Mouse (Mus musculus): ENCODE measurements around the gene Dusp9. TPM values are rescaled to one million over a fixed set of nuclear protein-coding genes. Genes with fewer than 3 reads are reported as not detected.

Gene Dusp9
- 0.82 and 1.0 TPM in 2 replicates for polyA plus RNA-seq (2015; fragmentation: Nextera tagmentation; extraction: Ambion mirVana)

DNA sequence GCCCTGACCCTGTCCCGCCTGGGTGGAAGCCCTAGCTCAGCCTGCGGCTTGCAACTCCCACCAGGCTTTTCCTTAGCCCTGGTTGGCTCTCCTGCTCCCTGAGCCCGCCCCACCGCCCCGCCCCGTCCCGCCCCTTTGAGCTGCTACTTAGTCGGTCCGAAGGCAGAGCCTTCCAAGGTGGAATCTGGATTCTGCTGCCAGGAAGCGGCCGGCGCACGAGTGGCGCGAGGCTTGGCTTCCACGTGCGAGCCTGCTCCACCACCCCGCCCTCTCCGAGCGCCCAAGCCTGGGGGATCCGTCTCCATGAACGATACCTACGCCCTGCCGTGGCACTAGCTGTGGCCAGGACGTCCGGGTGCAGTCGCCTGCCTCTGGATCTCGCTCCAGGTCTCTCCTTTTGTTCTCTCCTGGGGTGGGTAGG lies at the start of gene Dusp9:
Gene Dusp9, plus strand, starts transcription at position 165 of the 421 bp plus-strand sequence.
- H3K36me3 ChIP-seq = no peaks in the 10 kb centered on the region
- no peak within 1 kb of the TSS for H3K27ac ChIP-seq (replicated peaks)
- peak within 1 kb of the TSS; percentile 35 for H3K4me3 ChIP-seq
- peak; percentile 81 for ATAC-seq (ENCODE audit: low FRiP score, low read depth)
- H3K9ac ChIP-seq = no peak within 1 kb of the TSS
- H3K27me3 ChIP-seq = peaks cover 50% of the 10 kb centered on the region
- H3K4me1 ChIP-seq (replicated peaks) = peaks cover 16% of the 10 kb centered on the region
- H3K4me2 ChIP-seq = peak within 1 kb of the TSS; percentile 59
- no peaks in the 10 kb centered on the region for H3K9me3 ChIP-seq
- WGBS = 25% methylated on average over 23 of the region's 28 CpGs

DNA sequence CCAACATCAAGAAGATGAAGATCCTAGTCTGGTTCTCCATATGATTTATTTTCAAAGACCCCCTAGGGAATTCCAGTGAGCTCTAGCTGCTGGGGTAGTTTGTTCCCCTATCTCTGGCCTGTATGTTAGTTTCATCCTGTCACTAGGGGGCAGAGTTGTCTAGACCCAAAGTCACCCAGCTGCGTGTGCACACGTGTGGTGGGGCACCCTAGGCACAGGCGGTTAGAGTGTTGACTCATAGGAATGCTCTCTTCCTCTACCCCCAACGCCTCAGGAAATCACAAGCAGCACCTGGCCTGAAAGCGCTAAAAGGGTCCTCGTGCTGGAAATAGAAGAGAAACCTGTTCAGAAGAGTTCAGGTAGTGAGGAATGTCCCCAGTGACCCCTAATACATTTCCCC lies 46.0 kb upstream of the Dusp9 start:
- Histone ChIP-seq H3K36me3 (no peaks in the 10 kb centered on the region), H3K4me2 (no peak overlapping the region), H3K4me3 (no peak overlapping the region), H3K27me3 (no peaks in the 10 kb centered on the region), H3K27ac (replicated peaks) (no peak overlapping the region), H3K9ac (no peak overlapping the region), H3K4me1 (replicated peaks) (no peaks in the 10 kb centered on the region), H3K9me3 (no peaks in the 10 kb centered on the region)
- no peak for ATAC-seq (ENCODE audit: low FRiP score, low read depth)
- WGBS = 33% methylated on average over 6 of the region's 6 CpGs

DNA sequence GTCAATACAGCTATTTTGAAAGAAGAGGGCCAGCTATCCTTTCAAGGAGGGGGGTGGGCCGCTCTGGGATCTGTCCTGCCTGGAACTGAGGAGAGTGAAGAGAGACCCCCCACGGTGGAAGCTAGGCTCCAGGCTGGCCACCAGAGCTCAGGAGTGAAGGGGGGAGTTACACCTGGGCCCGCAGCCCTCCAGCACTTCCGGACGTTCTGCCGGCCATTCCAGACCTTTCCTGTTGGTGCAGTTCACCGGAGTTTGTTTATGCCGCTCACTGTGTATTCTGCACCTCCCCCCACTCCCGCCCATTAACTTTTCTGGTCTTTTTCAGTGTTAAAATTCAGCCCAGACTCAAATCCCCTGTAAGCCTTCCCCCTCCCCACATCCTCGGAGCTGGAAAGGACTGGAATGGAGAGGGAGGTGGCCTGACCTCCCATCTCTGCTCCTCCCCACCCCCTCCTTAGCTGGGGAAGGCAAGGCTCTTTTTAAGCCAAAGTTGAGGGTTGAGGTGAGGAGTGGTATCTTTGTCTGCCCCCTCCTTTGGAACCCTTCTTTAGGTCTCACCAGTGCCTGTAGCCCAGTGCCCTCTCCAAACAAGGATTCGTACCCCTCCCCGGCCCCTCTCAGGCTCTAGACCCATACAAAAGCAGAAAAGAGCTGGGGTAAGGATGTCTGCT lies 44.6 kb upstream of the Dusp9 start:
- no peak overlapping the region for H3K4me2 ChIP-seq
- no peaks in the 10 kb centered on the region for H3K9me3 ChIP-seq
- H3K4me1 ChIP-seq (replicated peaks) = no peaks in the 10 kb centered on the region
- no peaks in the 10 kb centered on the region for H3K27me3 ChIP-seq
- no peak overlapping the region for H3K27ac ChIP-seq (replicated peaks)
- ATAC-seq (ENCODE audit: low FRiP score, low read depth) = no peak
- H3K9ac ChIP-seq = no peak overlapping the region
- no peaks in the 10 kb centered on the region for H3K36me3 ChIP-seq
- 46% methylated on average over 12 of the region's 12 CpGs for WGBS
- H3K4me3 ChIP-seq = no peak overlapping the region

DNA sequence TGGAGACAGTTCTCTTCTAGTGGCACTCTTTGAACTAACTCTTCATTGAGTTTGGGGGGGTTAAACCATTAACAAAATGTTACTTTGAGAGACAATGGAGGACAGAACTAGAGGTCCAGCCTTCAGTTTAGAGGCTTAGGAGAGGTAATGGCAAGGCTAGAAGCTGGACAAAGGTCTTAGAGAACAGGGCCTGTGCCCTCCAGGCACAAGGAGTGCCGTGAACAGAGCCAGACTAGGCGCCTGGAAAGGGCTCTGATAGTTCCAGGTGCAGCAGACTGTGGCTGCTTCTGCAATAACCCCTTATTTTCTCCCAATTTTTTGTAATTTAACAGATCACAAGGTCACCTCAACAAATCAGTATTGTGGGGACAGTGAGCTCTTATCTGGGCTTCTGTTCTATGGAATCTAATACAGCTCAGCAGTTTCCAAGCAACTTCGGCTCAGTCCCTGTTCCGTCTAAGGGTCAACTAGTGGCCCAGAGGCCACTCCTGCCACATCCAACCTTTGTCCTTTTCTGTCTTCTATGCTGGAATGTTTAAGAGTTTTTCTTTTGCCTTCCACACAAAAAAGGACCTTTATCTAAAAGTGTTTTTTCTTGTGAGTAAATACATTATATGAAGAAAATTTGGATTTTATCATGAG lies 43.8 kb upstream of the Dusp9 start:
- H3K9me3 ChIP-seq = no peaks in the 10 kb centered on the region
- no peaks in the 10 kb centered on the region for H3K36me3 ChIP-seq
- H3K4me3 ChIP-seq = no peak overlapping the region
- H3K9ac ChIP-seq = no peak overlapping the region
- no peaks in the 10 kb centered on the region for H3K4me1 ChIP-seq (replicated peaks)
- no peak overlapping the region for H3K4me2 ChIP-seq
- H3K27ac ChIP-seq (replicated peaks) = no peak overlapping the region
- ATAC-seq (ENCODE audit: low FRiP score, low read depth) = no peak
- 80% methylated on average over 4 of the region's 4 CpGs for WGBS
- H3K27me3 ChIP-seq = no peaks in the 10 kb centered on the region

DNA sequence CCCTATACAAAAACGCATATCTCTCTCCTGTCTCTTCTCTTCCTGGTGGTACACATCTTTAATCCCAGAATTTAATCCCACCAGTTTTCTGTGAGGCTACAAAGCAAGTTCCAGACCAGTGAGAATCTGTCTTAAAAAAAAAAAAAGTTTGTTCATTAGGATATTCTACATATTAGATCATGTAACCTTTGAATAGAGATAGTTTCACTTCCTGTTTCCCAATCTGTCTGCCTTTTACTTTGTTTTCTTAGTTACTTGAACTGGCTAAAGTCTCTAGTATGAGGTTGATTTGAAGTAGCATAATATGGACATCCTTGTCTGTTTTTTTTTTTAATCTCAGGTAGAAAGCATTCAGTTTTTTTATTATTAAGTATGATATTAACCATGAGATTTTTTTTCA lies 37.8 kb upstream of the Dusp9 start:
- H3K36me3 ChIP-seq = no peaks in the 10 kb centered on the region
- H3K4me2 ChIP-seq = no peak overlapping the region
- no peaks in the 10 kb centered on the region for H3K27me3 ChIP-seq
- H3K9ac ChIP-seq = no peak overlapping the region
- H3K27ac ChIP-seq (replicated peaks) = no peak overlapping the region
- H3K4me3 ChIP-seq = no peak overlapping the region
- no peaks in the 10 kb centered on the region for H3K9me3 ChIP-seq
- no peaks in the 10 kb centered on the region for H3K4me1 ChIP-seq (replicated peaks)
- no peak for ATAC-seq (ENCODE audit: low FRiP score, low read depth)
- WGBS = 83% methylated on average over 1 of the region's 1 CpGs

DNA sequence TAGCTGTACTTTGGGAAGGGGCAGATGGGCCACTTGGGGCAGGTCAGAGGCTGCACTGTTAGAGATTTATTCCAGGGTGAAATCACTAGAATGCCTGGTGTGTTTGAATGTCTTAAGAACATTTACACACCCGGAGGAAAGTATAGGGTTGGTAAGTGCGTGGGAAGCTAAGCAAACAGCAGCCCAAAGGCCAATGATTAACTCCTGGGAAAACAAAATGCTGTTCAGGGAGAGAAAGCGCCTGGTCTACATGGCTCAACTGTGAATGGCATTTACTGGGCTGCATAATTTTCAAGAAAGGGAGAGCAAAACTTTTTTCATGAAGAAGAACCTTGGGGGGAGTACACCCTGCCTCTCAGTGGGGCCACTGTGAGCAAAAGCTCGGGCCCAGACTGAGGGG lies 25.6 kb upstream of the Dusp9 start:
- H3K9me3 ChIP-seq = no peaks in the 10 kb centered on the region
- no peaks in the 10 kb centered on the region for H3K4me1 ChIP-seq (replicated peaks)
- no peaks in the 10 kb centered on the region for H3K36me3 ChIP-seq
- no peak overlapping the region for H3K27ac ChIP-seq (replicated peaks)
- no peak for ATAC-seq (ENCODE audit: low FRiP score, low read depth)
- no peaks in the 10 kb centered on the region for H3K27me3 ChIP-seq
- no peak overlapping the region for H3K4me3 ChIP-seq
- H3K9ac ChIP-seq = no peak overlapping the region
- 65% methylated on average over 4 of the region's 4 CpGs for WGBS
- no peak overlapping the region for H3K4me2 ChIP-seq

DNA sequence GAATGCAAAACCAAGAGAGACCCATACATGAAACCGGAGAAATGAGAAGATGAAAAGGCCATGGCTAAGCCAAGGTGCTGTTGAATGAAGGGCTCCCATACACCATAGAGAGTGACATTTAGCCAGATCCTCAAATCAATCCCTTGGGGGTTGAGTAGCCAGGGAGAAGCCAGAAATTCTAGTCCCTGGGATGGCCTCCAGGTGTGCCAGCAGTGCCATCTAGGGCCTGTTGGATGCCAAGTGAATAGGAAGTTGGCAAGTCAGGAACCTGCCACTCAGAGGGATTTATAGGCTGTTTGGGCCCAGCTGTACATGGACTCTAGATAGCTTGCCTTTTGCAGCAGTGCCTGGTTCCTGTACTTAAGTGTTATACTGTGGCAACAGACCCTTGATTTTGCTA lies 23.3 kb upstream of the Dusp9 start:
- Histone ChIP-seq H3K9ac (no peak overlapping the region), H3K36me3 (no peaks in the 10 kb centered on the region), H3K4me1 (replicated peaks) (no peaks in the 10 kb centered on the region), H3K9me3 (no peaks in the 10 kb centered on the region), H3K27ac (replicated peaks) (no peak overlapping the region), H3K4me3 (no peak overlapping the region), H3K4me2 (no peak overlapping the region), H3K27me3 (no peaks in the 10 kb centered on the region)
- WGBS = 91% methylated on average over 1 of the region's 1 CpGs
- no peak for ATAC-seq (ENCODE audit: low FRiP score, low read depth)

DNA sequence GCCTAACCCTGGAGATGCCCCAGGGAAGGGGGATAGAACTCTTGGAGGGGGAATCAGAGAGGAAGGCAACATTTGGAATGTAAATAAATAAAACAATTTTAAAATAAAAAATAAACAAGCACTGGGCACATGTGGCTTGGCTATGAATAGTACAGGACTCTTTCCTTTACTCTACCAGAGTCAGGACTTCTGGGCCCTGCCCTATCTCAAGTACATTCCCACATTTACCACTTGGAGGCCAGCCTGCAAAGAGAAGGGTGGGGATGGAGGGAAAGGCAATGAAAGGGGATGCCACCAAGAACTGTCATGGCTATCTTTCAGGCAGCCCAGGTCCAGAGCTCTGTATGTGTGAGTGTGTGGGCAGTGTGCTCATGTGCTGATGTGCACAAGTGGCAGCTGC lies 19.8 kb upstream of the Dusp9 start:
- Histone ChIP-seq H3K9me3 (no peaks in the 10 kb centered on the region), H3K9ac (no peak overlapping the region)
- ATAC-seq (ENCODE audit: low FRiP score, low read depth) = no peak

DNA sequence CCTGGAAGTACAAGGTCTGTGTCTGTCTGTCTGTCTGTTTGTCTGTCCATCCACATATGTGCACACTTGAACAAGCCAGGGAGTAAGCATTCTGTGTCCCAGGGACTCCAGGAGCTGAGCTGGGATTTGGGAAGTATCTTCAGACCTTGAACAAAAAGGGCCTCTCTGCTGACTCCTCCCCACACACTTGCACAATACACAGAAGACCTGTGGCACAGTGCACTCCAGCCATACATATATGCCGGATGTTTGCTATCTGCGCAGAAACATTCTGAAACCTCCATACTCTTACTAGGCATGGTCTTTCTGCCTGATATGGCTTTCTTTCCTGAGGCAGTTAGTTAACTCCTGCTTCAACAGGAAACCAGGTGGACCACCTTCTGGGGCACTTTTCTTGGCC lies 19.3 kb upstream of the Dusp9 start:
- Histone ChIP-seq H3K9me3 (no peaks in the 10 kb centered on the region), H3K27me3 (no peaks in the 10 kb centered on the region), H3K4me1 (replicated peaks) (no peaks in the 10 kb centered on the region), H3K4me3 (no peak overlapping the region), H3K27ac (replicated peaks) (no peak overlapping the region), H3K36me3 (no peaks in the 10 kb centered on the region), H3K4me2 (no peak overlapping the region), H3K9ac (no peak overlapping the region)
- ATAC-seq (ENCODE audit: low FRiP score, low read depth) = no peak
- 89% methylated on average over 2 of the region's 2 CpGs for WGBS

More for the DNA sequence above, 19.8 kb upstream of the Dusp9 start:
- H3K4me1 ChIP-seq (replicated peaks) = no peaks in the 10 kb centered on the region
- no peak overlapping the region for H3K27ac ChIP-seq (replicated peaks)
- no peaks in the 10 kb centered on the region for H3K36me3 ChIP-seq
- no peaks in the 10 kb centered on the region for H3K27me3 ChIP-seq
- H3K4me3 ChIP-seq = no peak overlapping the region
- H3K4me2 ChIP-seq = no peak overlapping the region

DNA sequence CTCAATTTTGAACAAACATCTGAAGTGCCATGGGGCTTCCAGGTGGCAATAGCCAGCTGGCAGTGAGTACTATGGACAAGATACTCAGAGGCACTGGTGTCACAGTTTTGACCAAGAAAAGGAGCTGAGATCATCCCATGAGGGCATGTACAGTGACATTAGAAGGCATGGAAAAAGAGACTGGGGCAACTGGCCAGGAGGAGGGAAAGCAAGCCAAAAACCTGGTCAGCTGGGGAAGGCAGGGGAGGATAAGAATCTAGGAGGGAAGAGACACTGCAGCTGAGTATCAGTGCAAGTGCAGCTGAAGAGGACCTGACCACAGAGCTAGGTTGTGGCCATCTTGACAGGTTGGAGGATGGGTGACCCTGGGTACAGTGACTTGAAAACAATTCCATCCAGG lies 12.2 kb upstream of the Dusp9 start:
- Histone ChIP-seq H3K4me3 (no peak overlapping the region), H3K9me3 (no peaks in the 10 kb centered on the region), H3K36me3 (no peaks in the 10 kb centered on the region), H3K9ac (no peak overlapping the region), H3K27ac (replicated peaks) (no peak overlapping the region), H3K4me1 (replicated peaks) (no peaks in the 10 kb centered on the region), H3K27me3 (no peaks in the 10 kb centered on the region), H3K4me2 (no peak overlapping the region)
- ATAC-seq (ENCODE audit: low FRiP score, low read depth) = no peak

DNA sequence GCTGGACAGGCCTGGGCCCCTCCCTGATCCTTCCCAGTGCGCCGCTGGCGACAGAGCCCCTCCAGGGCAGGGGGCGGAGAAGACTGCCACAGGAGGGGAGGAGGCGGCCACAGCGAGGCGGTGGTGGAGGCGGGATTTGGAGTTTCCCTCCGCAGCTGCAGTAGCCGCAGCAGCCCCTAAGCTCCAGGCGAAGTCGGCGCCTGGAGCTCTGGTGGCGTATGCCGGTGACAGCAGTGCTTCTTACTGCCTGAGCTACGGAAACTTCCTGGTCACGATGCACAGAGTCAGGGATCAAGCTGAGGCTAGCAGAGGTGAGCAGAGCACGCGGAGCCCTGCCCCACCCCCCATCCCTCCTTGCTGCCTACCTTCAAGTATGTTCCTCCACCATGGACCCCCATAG lies 3.8 kb upstream of the Dusp9 start:
- ATAC-seq (ENCODE audit: low FRiP score, low read depth) = no peak
- no peaks in the 10 kb centered on the region for H3K9me3 ChIP-seq
- H3K9ac ChIP-seq = no peak overlapping the region
- H3K4me1 ChIP-seq (replicated peaks) = peaks cover 16% of the 10 kb centered on the region
- H3K36me3 ChIP-seq = no peaks in the 10 kb centered on the region
- peak overlapping the region; percentile 50 for H3K4me2 ChIP-seq
- H3K4me3 ChIP-seq = peak overlapping the region; percentile 26
- 20% methylated on average over 14 of the region's 19 CpGs for WGBS
- peaks cover 42% of the 10 kb centered on the region for H3K27me3 ChIP-seq
- H3K27ac ChIP-seq (replicated peaks) = no peak overlapping the region

DNA sequence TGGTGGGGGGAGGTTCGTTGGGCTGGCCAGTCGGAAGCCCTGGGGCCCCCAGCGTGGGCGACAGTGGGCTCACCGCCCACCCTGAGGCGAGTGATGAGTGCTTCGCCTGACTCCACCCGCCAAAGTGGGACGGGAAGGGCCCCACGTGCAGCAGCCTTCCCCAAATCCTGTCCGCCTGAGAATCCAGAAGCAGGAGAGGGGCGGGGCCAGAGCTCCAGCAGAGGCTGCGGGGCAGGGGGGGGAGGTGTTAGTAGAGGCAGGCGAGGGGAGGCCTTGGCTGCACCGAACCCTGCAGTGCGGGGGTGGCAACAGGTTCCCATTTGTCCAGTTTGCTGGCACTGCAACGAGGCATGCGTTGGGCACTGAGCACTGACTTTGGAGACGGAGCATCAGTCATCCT lies 1.8 kb upstream of the Dusp9 start:
- H3K9me3 ChIP-seq = no peaks in the 10 kb centered on the region
- no peak for ATAC-seq (ENCODE audit: low FRiP score, low read depth)
- no peaks in the 10 kb centered on the region for H3K36me3 ChIP-seq
- peaks cover 51% of the 10 kb centered on the region for H3K27me3 ChIP-seq
- 19% methylated on average over 18 of the region's 19 CpGs for WGBS
- no peak overlapping the region for H3K9ac ChIP-seq
- H3K27ac ChIP-seq (replicated peaks) = no peak overlapping the region
- peak overlapping the region; percentile 74 for H3K4me2 ChIP-seq
- peak overlapping the region; percentile 37 for H3K4me3 ChIP-seq
- H3K4me1 ChIP-seq (replicated peaks) = peaks cover 16% of the 10 kb centered on the region
